24 mouse cellular contexts compared by ENCODE assay signal in the genomic region with DNA sequence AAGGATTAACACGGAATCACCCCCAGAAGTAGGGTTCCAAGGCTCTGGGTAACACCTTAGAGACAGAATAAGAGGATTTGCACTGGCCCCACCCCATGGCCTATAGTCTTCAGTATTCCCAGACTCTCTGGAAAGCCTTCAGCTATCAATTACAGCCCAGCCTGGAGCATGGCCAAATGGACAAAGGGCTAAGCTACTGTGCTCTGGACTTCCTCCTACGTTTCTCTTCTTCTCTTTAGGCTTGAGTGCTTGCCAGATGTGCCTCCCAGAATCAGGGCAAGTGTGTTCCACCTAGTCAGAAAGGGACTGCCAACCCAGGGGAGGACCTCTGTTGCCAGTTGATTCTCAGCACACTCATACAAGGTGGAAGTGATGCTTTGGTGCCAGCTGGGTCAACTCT. TPM values are rescaled to one million over a fixed set of nuclear protein-coding genes. Genes with fewer than 3 reads are reported as not detected.
DNase-seq lines count a peak whose midpoint lies in the region; ATAC-seq and TF ChIP-seq lines count a peak whose summit lies in the region.
"Had no signal": no experiment of that assay in that cellular context is flagged by ENCODE, and none has a peak within 500 bp of the region (broad histone marks: within the 10 kb centered on the region; RNA-seq: fewer than 3 reads in every experiment).

No protein-coding gene starts in this region.

- H3K9ac ChIP-seq in kidney, embryonic 16.5 days (replicated peaks; ENCODE audit: low read length), result no peak overlapping the region
- H3K9ac ChIP-seq in intestine, embryonic 16.5 days (ENCODE audit: low read depth, low read length), result no peak overlapping the region
- H3K9ac ChIP-seq in hindbrain, postnatal 0 days (replicated peaks; ENCODE audit: low read length), result no peak overlapping the region
- H3K9ac ChIP-seq: embryonic facial prominence, embryonic 15.5 days; heart, embryonic 13.5 days; hindbrain, embryonic 13.5 days; liver, embryonic 13.5 days; lung, embryonic 15.5 days; midbrain, embryonic 12.5 days had no signal

- no peaks in the 10 kb centered on the region for H3K36me3 ChIP-seq in kidney, embryonic 16.5 days (ENCODE audit: insufficient read depth, low read length)
- no peaks in the 10 kb centered on the region for H3K36me3 ChIP-seq in intestine, embryonic 16.5 days (ENCODE audit: control insufficient read depth, insufficient read depth, low read length)
- no peaks in the 10 kb centered on the region for H3K36me3 ChIP-seq in heart, embryonic 10.5 days
- H3K36me3 ChIP-seq in hindbrain, postnatal 0 days (ENCODE audit: insufficient read depth, low read length), result no peaks in the 10 kb centered on the region
- H3K36me3 ChIP-seq: embryonic facial prominence, embryonic 15.5 days; heart, embryonic 13.5 days; hindbrain, embryonic 13.5 days; limb, embryonic 10.5 days; liver, embryonic 13.5 days; lung, embryonic 15.5 days; midbrain, embryonic 12.5 days had no signal

- no peaks in the 10 kb centered on the region for H3K27me3 ChIP-seq in kidney, embryonic 16.5 days (ENCODE audit: insufficient read depth, low read length)
- no peaks in the 10 kb centered on the region for H3K27me3 ChIP-seq in intestine, embryonic 16.5 days (replicated peaks; ENCODE audit: control insufficient read depth, insufficient read depth, low read length)
- H3K27me3 ChIP-seq in heart, embryonic 10.5 days (ENCODE audit: insufficient read depth, poor library complexity, severe bottlenecking), result no peaks in the 10 kb centered on the region
- no peaks in the 10 kb centered on the region for H3K27me3 ChIP-seq in hindbrain, postnatal 0 days (ENCODE audit: insufficient read depth, low read length)
- H3K27me3 ChIP-seq: embryonic facial prominence, embryonic 15.5 days; heart, embryonic 13.5 days; hindbrain, embryonic 13.5 days; liver, embryonic 13.5 days; lung, embryonic 15.5 days; midbrain, embryonic 12.5 days had no signal

- H3K4me1 ChIP-seq in kidney, embryonic 16.5 days (ENCODE audit: insufficient read depth, low read length), result 0 out of 2 replicates have a peak, but pooled peaks cover 2% of the 10 kb centered on the region
- no peaks in the 10 kb centered on the region; the same call in 1 of the 2 replicates for H3K4me1 ChIP-seq in intestine, embryonic 16.5 days (ENCODE audit: control insufficient read depth, insufficient read depth, low read length)
- H3K4me1 ChIP-seq in heart, embryonic 10.5 days, result no peaks in the 10 kb centered on the region
- no peaks in the 10 kb centered on the region for H3K4me1 ChIP-seq in hindbrain, postnatal 0 days (ENCODE audit: insufficient read depth, low read length)
- H3K4me1 ChIP-seq: embryonic facial prominence, embryonic 15.5 days; hindbrain, embryonic 13.5 days; limb, embryonic 10.5 days; liver, embryonic 13.5 days; lung, embryonic 15.5 days; midbrain, embryonic 12.5 days had no signal

- no peaks in the 10 kb centered on the region for H3K9me3 ChIP-seq in kidney, embryonic 16.5 days (ENCODE audit: low read length)
- H3K9me3 ChIP-seq in intestine, embryonic 16.5 days (ENCODE audit: control insufficient read depth, low read length), result no peaks in the 10 kb centered on the region
- no peaks in the 10 kb centered on the region for H3K9me3 ChIP-seq in heart, embryonic 10.5 days
- no peaks in the 10 kb centered on the region for H3K9me3 ChIP-seq in hindbrain, postnatal 0 days (ENCODE audit: low read length)
- H3K9me3 ChIP-seq: embryonic facial prominence, embryonic 15.5 days; heart, embryonic 13.5 days; hindbrain, embryonic 13.5 days; limb, embryonic 10.5 days; liver, embryonic 13.5 days; lung, embryonic 15.5 days; midbrain, embryonic 12.5 days had no signal

- H3K27ac ChIP-seq in kidney, embryonic 16.5 days (ENCODE audit: low read length), result no peak overlapping the region
- H3K27ac ChIP-seq in intestine, embryonic 16.5 days (ENCODE audit: low read length), result peak overlapping the region; percentile 49; the same call in 1 of the 2 replicates
- H3K27ac ChIP-seq in heart, embryonic 10.5 days, result no peak overlapping the region
- H3K27ac ChIP-seq in hindbrain, postnatal 0 days, result no peak overlapping the region
- H3K27ac ChIP-seq: embryonic facial prominence, embryonic 15.5 days; heart, embryonic 13.5 days; hindbrain, embryonic 13.5 days; kidney, postnatal 0 days; limb, embryonic 10.5 days; liver, embryonic 13.5 days; lung, embryonic 15.5 days; midbrain, embryonic 12.5 days had no signal

- WGBS in kidney, embryonic 16.5 days, result 32% methylated on average over 2 of the region's 2 CpGs
- 51% methylated on average over 2 of the region's 2 CpGs for WGBS in intestine, embryonic 16.5 days
- WGBS in heart, embryonic 10.5 days, result 55% methylated on average over 2 of the region's 2 CpGs
- WGBS in hindbrain, postnatal 0 days, result 53% methylated on average over 2 of the region's 2 CpGs

- no peak overlapping the region for H3K4me2 ChIP-seq in kidney, embryonic 16.5 days (replicated peaks; ENCODE audit: low read depth, low read length)
- no peak overlapping the region for H3K4me2 ChIP-seq in intestine, embryonic 16.5 days (ENCODE audit: low read depth, low read length)
- no peak overlapping the region for H3K4me2 ChIP-seq in hindbrain, postnatal 0 days (ENCODE audit: low read depth, low read length)
- H3K4me2 ChIP-seq: embryonic facial prominence, embryonic 15.5 days; heart, embryonic 13.5 days; hindbrain, embryonic 13.5 days; liver, embryonic 13.5 days; lung, embryonic 15.5 days; midbrain, embryonic 12.5 days had no signal

- TF ChIP-seq CTCF in hindbrain, postnatal 0 days (IDR thresholded peaks at IDR 0.05; ENCODE audit: low read depth), result no peak

- H3K4me3 ChIP-seq in kidney, embryonic 16.5 days (ENCODE audit: low read length), result no peak overlapping the region
- H3K4me3 ChIP-seq in intestine, embryonic 16.5 days (ENCODE audit: low read length), result no peak overlapping the region
- H3K4me3 ChIP-seq in heart, embryonic 10.5 days, result no peak overlapping the region
- H3K4me3 ChIP-seq in hindbrain, postnatal 0 days (ENCODE audit: low read length), result no peak overlapping the region
- H3K4me3 ChIP-seq: embryonic facial prominence, embryonic 15.5 days; heart, embryonic 13.5 days; hindbrain, embryonic 13.5 days; limb, embryonic 10.5 days; liver, embryonic 13.5 days; lung, embryonic 15.5 days; midbrain, embryonic 12.5 days had no signal

- ATAC-seq in kidney, embryonic 16.5 days (ENCODE audit: low FRiP score, low TSS enrichment), result no peak
- ATAC-seq in intestine, embryonic 16.5 days, result peak; percentile 30; the same call in 1 of the 2 replicates
- ATAC-seq in hindbrain, postnatal 0 days, result no peak
- ATAC-seq: forebrain, embryonic 16.5 days had no signal

- DNase-seq in kidney, adult 11 months, result peak; percentile 76
- peak; percentile 50 for DNase-seq in MN1 (ENCODE audit: low spot score)
- DNase-seq in kidney, postnatal 36 days, result peak; percentile 84 to 85
- DNase-seq in heart, embryonic 10.5 days (ENCODE audit: low spot score), result no peak
- DNase-seq in embryo, embryonic 10 days (ENCODE audit: low spot score), result no peak
- DNase-seq in hindbrain, postnatal 0 days (ENCODE audit: low spot score), result no peak
- DNase-seq: adrenal gland, adult 8-10 months; B cell, adult 2 months; cerebellum, adult 11-12 months; cerebellum, postnatal 14 days; embryo, embryonic 11 days; liver, embryonic 13.5 days; right cerebral cortex, postnatal 4 days; thymus, postnatal 14 days had no signal

RNA-seq across cellular contexts. Expression of a gene that starts 29.6 kb away (rescaled TPM):
- polyA plus RNA-seq in kidney, embryonic 16.5 days (2015; fragmentation: Nextera tagmentation; extraction: Ambion mirVana), result 924 and 964 TPM in 2 replicates
- 1,210 and 1,225 TPM in 2 replicates for polyA plus RNA-seq in intestine, embryonic 16.5 days (2015; fragmentation: Nextera tagmentation; extraction: Ambion mirVana)
- 1,068 and 1,241 TPM in 2 replicates for polyA plus RNA-seq in heart, embryonic 10.5 days (2016; fragmentation: Nextera tagmentation; extraction: Ambion mirVana)
- total RNA-seq in hindbrain, postnatal 0 days (2014; rRNA removed), result 494 and 546 TPM in 2 replicates
- 693 and 697 TPM in 2 replicates for polyA plus RNA-seq in hindbrain, postnatal 0 days (2015; fragmentation: Nextera tagmentation; extraction: Ambion mirVana)

RNA-seq across cellular contexts. Expression of a gene that starts 48.7 kb away (rescaled TPM):
- 116 and 118 TPM in 2 replicates for polyA plus RNA-seq in kidney, embryonic 16.5 days (2015; fragmentation: Nextera tagmentation; extraction: Ambion mirVana)
- polyA plus RNA-seq in intestine, embryonic 16.5 days (2015; fragmentation: Nextera tagmentation; extraction: Ambion mirVana), result 105 and 108 TPM in 2 replicates
- polyA plus RNA-seq in heart, embryonic 10.5 days (2016; fragmentation: Nextera tagmentation; extraction: Ambion mirVana), result 122 and 126 TPM in 2 replicates
- total RNA-seq in hindbrain, postnatal 0 days (2014; rRNA removed), result 28.5 and 31.2 TPM in 2 replicates
- 134 and 140 TPM in 2 replicates for polyA plus RNA-seq in hindbrain, postnatal 0 days (2015; fragmentation: Nextera tagmentation; extraction: Ambion mirVana)

RNA-seq across cellular contexts. Expression of a gene that starts 48.9 kb away (rescaled TPM):
- polyA plus RNA-seq in kidney, embryonic 16.5 days (2015; fragmentation: Nextera tagmentation; extraction: Ambion mirVana), result 29.5 and 33.9 TPM in 2 replicates
- 24.9 and 25.5 TPM in 2 replicates for polyA plus RNA-seq in intestine, embryonic 16.5 days (2015; fragmentation: Nextera tagmentation; extraction: Ambion mirVana)
- 21.9 and 26.5 TPM in 2 replicates for polyA plus RNA-seq in heart, embryonic 10.5 days (2016; fragmentation: Nextera tagmentation; extraction: Ambion mirVana)
- 20.5 and 26.8 TPM in 2 replicates for total RNA-seq in hindbrain, postnatal 0 days (2014; rRNA removed)
- polyA plus RNA-seq in hindbrain, postnatal 0 days (2015; fragmentation: Nextera tagmentation; extraction: Ambion mirVana), result 20.5 and 21.5 TPM in 2 replicates

Comparison
In these comparisons a context has a peak if more than half of its experiments do, and no peak if none do; other contexts are left out.
1. DNase-seq: peak in kidney, adult 11 months (single experiment), MN1 (single experiment) and kidney, postnatal 36 days (2 of 2); none in heart, embryonic 10.5 days (single experiment), embryo, embryonic 10 days (single experiment) and hindbrain, postnatal 0 days (single experiment).